Mouse (Mus musculus): ENCODE measurements around the gene Csmd2.

GRCm38 (mm10) chr4:128492055-128492454 is 504.4 kb downstream of the Csmd2 start:
- TF ChIP-seq POLR2AphosphoS5 (IDR thresholded peaks at IDR 0.05; ENCODE audit: insufficient replicate concordance, low read depth, low read length) (no peak), CTCF (IDR thresholded peaks at IDR 0.05; ENCODE audit: low read depth, low read length) (no peak), GATA1 (IDR thresholded peaks at IDR 0.05; ENCODE audit: borderline replicate concordance, low read length) (no peak)
